Mouse (Mus musculus): Measurements from ENCODE around the gene Rora. TPM values are rescaled to one million over a fixed set of nuclear protein-coding genes. Genes with fewer than 3 reads are reported as not detected.
"Not testable (repeated sequence)": the region's sequence is repeated elsewhere in the genome, so short reads cannot be mapped to it uniquely, and the experiment has no call there.

Gene Rora
- polyA plus RNA-seq, 1 experiment from 2014 or later: 4.3 TPM

- no peak for ATAC-seq (ENCODE audit: low FRiP score)
- no peak overlapping the region for H3K27ac ChIP-seq (ENCODE audit: low read depth, low read length)
- no peak for DNase-seq (ENCODE audit: low spot score, missing footprints)
These were observed 430.6 kb downstream of the Rora start for GRCm38 (mm10) chr9:69084086-69084719.

GRCm38 (mm10) chr9:69084720-69085661 lies 431.4 kb downstream of the Rora start:
- ATAC-seq (ENCODE audit: low FRiP score) (no peak), DNase-seq (ENCODE audit: low spot score, missing footprints) (no peak)
- H3K9me3 ChIP-seq (ENCODE audit: control insufficient read depth, low read length): no peaks in the 10 kb centered on the region
- no peak overlapping the region for H3K27ac ChIP-seq (ENCODE audit: low read depth, low read length)
- no peak overlapping the region for H3K4me3 ChIP-seq (ENCODE audit: low read depth, low read length)
- no peaks in the 10 kb centered on the region for H3K36me3 ChIP-seq (ENCODE audit: control insufficient read depth, insufficient read depth, low read length)
- no peak overlapping the region for H3K4me2 ChIP-seq
- 69% methylated on average over 14 of the region's 14 CpGs for WGBS
- no peaks in the 10 kb centered on the region for H3K27me3 ChIP-seq (ENCODE audit: control insufficient read depth, insufficient read depth, low read length)
- H3K9ac ChIP-seq (ENCODE audit: low read length): no peak overlapping the region
- H3K4me1 ChIP-seq (ENCODE audit: control insufficient read depth, insufficient read depth, low read length): 0 out of 2 replicates have a peak, but pooled peaks cover 3% of the 10 kb centered on the region

More at GRCm38 (mm10) chr9:69084086-69084719, 430.6 kb downstream of the Rora start:
- H3K27me3 ChIP-seq (ENCODE audit: control insufficient read depth, insufficient read depth, low read length): no peaks in the 10 kb centered on the region
- no peak overlapping the region for H3K4me2 ChIP-seq
- H3K9me3 ChIP-seq (ENCODE audit: control insufficient read depth, low read length): no peaks in the 10 kb centered on the region
- H3K9ac ChIP-seq (ENCODE audit: low read length): no peak overlapping the region
- no peaks in the 10 kb centered on the region for H3K36me3 ChIP-seq (ENCODE audit: control insufficient read depth, insufficient read depth, low read length)
- WGBS: 72% methylated on average over 3 of the region's 3 CpGs
- no peak overlapping the region for H3K4me3 ChIP-seq (ENCODE audit: low read depth, low read length)
- 0 out of 2 replicates have a peak, but pooled peaks cover 3% of the 10 kb centered on the region for H3K4me1 ChIP-seq (ENCODE audit: control insufficient read depth, insufficient read depth, low read length)

- Histone ChIP-seq H3K9ac (ENCODE audit: low read length) (no peak overlapping the region), H3K4me2 (no peak overlapping the region), H3K9me3 (ENCODE audit: control insufficient read depth, low read length) (no peaks in the 10 kb centered on the region), H3K27ac (ENCODE audit: low read depth, low read length) (no peak overlapping the region), H3K4me3 (ENCODE audit: low read depth, low read length) (no peak overlapping the region), H3K27me3 (ENCODE audit: control insufficient read depth, insufficient read depth, low read length) (no peaks in the 10 kb centered on the region), H3K36me3 (ENCODE audit: control insufficient read depth, insufficient read depth, low read length) (no peaks in the 10 kb centered on the region), H3K4me1 (ENCODE audit: control insufficient read depth, insufficient read depth, low read length) (peaks cover 3% of the 10 kb centered on the region; the same call in 1 of the 2 replicates)
- DNase-seq (ENCODE audit: low spot score, missing footprints): no peak
- no peak for ATAC-seq (ENCODE audit: low FRiP score)
- WGBS: 85% methylated on average over 4 of the region's 4 CpGs
These were observed 433.3 kb downstream of the Rora start for GRCm38 (mm10) chr9:69086844-69087243.

GRCm38 (mm10) chr9:69087325-69087724 lies 433.7 kb downstream of the Rora start:
- WGBS: 96% methylated on average over 1 of the region's 1 CpGs
- Histone ChIP-seq H3K9ac (ENCODE audit: low read length) (no peak overlapping the region), H3K27me3 (ENCODE audit: control insufficient read depth, insufficient read depth, low read length) (no peaks in the 10 kb centered on the region), H3K4me3 (ENCODE audit: low read depth, low read length) (no peak overlapping the region), H3K4me1 (ENCODE audit: control insufficient read depth, insufficient read depth, low read length) (peaks cover 7% of the 10 kb centered on the region; the same call in 1 of the 2 replicates), H3K9me3 (ENCODE audit: control insufficient read depth, low read length) (no peaks in the 10 kb centered on the region), H3K36me3 (ENCODE audit: control insufficient read depth, insufficient read depth, low read length) (no peaks in the 10 kb centered on the region), H3K4me2 (no peak overlapping the region), H3K27ac (ENCODE audit: low read depth, low read length) (no peak overlapping the region)
- DNase-seq (ENCODE audit: low spot score, missing footprints) (no peak), ATAC-seq (ENCODE audit: low FRiP score) (no peak)

GRCm38 (mm10) chr9:69090749-69091270 lies 437.2 kb downstream of the Rora start:
- Histone ChIP-seq H3K27me3 (ENCODE audit: control insufficient read depth, insufficient read depth, low read length) (no peaks in the 10 kb centered on the region), H3K4me2 (no peak overlapping the region), H3K36me3 (ENCODE audit: control insufficient read depth, insufficient read depth, low read length) (no peaks in the 10 kb centered on the region), H3K4me1 (ENCODE audit: control insufficient read depth, insufficient read depth, low read length) (peaks cover 7% of the 10 kb centered on the region; the same call in 1 of the 2 replicates), H3K27ac (ENCODE audit: low read depth, low read length) (no peak overlapping the region), H3K9ac (ENCODE audit: low read length) (no peak overlapping the region), H3K4me3 (ENCODE audit: low read depth, low read length) (no peak overlapping the region), H3K9me3 (ENCODE audit: control insufficient read depth, low read length) (no peaks in the 10 kb centered on the region)
- ATAC-seq (ENCODE audit: low FRiP score) (peak; percentile 44; the same call in 1 of the 2 replicates), DNase-seq (ENCODE audit: low spot score, missing footprints) (peak; percentile 84)
- WGBS: 52% methylated on average over 5 of the region's 5 CpGs

GRCm38 (mm10) chr9:69092119-69093013 lies 438.8 kb downstream of the Rora start:
- H3K36me3 ChIP-seq (ENCODE audit: control insufficient read depth, insufficient read depth, low read length): no peaks in the 10 kb centered on the region
- H3K27ac ChIP-seq (ENCODE audit: low read depth, low read length): no peak overlapping the region
- no peak for DNase-seq (ENCODE audit: low spot score, missing footprints)
- no peak overlapping the region for H3K4me3 ChIP-seq (ENCODE audit: low read depth, low read length)
- no peaks in the 10 kb centered on the region for H3K9me3 ChIP-seq (ENCODE audit: control insufficient read depth, low read length)
- H3K9ac ChIP-seq (ENCODE audit: low read length): no peak overlapping the region; the same call in 1 of the 2 replicates
- H3K4me2 ChIP-seq: no peak overlapping the region
- H3K4me1 ChIP-seq (ENCODE audit: control insufficient read depth, insufficient read depth, low read length): peaks cover 7% of the 10 kb centered on the region; the same call in 1 of the 2 replicates
- no peaks in the 10 kb centered on the region for H3K27me3 ChIP-seq (ENCODE audit: control insufficient read depth, insufficient read depth, low read length)
- no peak for ATAC-seq (ENCODE audit: low FRiP score)
- 59% methylated on average over 15 of the region's 15 CpGs for WGBS

GRCm38 (mm10) chr9:69100153-69100756 lies 446.7 kb downstream of the Rora start:
- H3K9me3 ChIP-seq (ENCODE audit: control insufficient read depth, low read length); H3K4me3 ChIP-seq (ENCODE audit: low read depth, low read length); H3K27me3 ChIP-seq (ENCODE audit: control insufficient read depth, insufficient read depth, low read length); H3K9ac ChIP-seq (ENCODE audit: low read length); H3K27ac ChIP-seq (ENCODE audit: low read depth, low read length); H3K36me3 ChIP-seq (ENCODE audit: control insufficient read depth, insufficient read depth, low read length); H3K4me1 ChIP-seq (ENCODE audit: control insufficient read depth, insufficient read depth, low read length); H3K4me2 ChIP-seq; ATAC-seq (ENCODE audit: low FRiP score); DNase-seq (ENCODE audit: low spot score, missing footprints): not testable (repeated sequence)
- 94% methylated on average over 5 of the region's 5 CpGs for WGBS

- no peak overlapping the region for H3K4me3 ChIP-seq (ENCODE audit: low read depth, low read length)
- WGBS: 61% methylated on average over 5 of the region's 5 CpGs
- DNase-seq (ENCODE audit: low spot score, missing footprints): no peak
- peaks cover 2% of the 10 kb centered on the region; the same call in 1 of the 2 replicates for H3K4me1 ChIP-seq (ENCODE audit: control insufficient read depth, insufficient read depth, low read length)
- H3K27ac ChIP-seq (ENCODE audit: low read depth, low read length): no peak overlapping the region
- ATAC-seq (ENCODE audit: low FRiP score): no peak
- no peaks in the 10 kb centered on the region for H3K36me3 ChIP-seq (ENCODE audit: control insufficient read depth, insufficient read depth, low read length)
- H3K9me3 ChIP-seq (ENCODE audit: control insufficient read depth, low read length): no peaks in the 10 kb centered on the region
- H3K27me3 ChIP-seq (ENCODE audit: control insufficient read depth, insufficient read depth, low read length): no peaks in the 10 kb centered on the region
- H3K4me2 ChIP-seq: no peak overlapping the region
- no peak overlapping the region for H3K9ac ChIP-seq (ENCODE audit: low read length)
These were observed 450.7 kb downstream of the Rora start for GRCm38 (mm10) chr9:69104321-69104720.

Data from midbrain, embryonic 11.5 days (tissue).